Mouse (Mus musculus) c-Kit-positive CD71-negative TER-119-negative erythroid progenitor cells, embryonic 14.5 days (primary cell): ENCODE results near the gene Gjb5.

Source experiments
- DNase-seq: peaks from one replicate; pipeline ENCODE4 v3.0.0-alpha.2; 2013; ENCODE audit warnings: low read depth

Gene Gjb5

DNA sequence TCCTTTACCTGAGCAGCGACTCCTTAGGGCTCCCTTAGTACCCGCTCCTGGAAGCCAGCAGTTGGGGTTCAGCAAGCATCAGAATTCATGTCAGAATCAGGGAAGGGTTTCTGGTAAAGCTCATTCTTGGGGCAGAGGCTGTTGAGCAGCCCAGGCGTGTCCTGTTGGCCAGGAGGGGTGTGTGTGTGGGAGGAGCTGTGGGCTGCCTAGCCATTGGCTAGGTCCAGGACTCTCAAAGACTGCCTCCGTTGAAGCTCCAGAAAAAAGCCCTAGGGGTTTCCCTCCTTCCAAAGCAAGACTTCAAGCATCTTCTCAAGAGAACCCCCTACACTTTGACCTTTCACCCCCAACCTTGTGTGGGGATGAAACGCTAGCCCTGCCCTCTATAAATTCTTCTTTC lies at the start of gene Gjb5:
Gene Gjb5, minus strand, starts transcription at position 164 of the 400 bp plus-strand sequence.
- no peak for DNase-seq

DNA sequence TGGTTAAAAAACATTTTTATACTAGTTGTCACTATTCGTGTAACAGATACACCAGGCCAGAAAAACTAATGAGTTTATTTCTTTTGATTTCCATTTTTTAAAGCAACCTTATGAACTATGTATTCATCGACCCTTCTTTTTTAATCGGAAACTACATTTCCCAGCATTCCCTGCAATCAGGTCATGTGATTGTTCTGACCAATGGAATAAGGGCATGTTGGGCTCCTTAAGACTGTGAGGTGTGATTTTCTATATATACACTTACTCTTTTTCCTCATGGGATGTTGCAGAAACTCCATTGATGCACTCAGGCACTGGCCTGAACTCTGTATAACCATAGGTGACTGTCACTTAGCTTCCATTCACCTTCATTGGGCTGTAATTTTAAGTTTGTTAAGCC lies 44.6 kb upstream of the Gjb5 start:
- DNase-seq: no peak

DNA sequence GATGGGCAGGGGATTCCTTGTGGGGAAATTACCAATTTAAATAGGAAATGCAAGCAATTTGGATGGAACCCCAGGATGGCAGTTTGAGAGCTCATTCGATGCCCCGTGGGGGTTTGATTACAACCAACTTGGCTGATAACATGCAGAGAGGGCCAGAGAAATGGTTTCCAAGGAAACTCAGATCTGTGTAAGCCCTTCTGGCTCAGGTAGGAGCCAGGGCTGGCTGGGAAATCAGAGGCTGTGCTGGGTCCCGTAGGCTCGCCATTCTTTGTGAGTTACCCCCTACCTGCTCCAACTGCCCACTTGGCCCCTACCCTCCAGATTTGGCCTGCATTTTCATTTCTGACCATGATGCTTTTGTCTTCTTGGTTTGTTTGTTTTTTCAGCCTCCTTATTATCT lies 44.2 kb upstream of the Gjb5 start:
- DNase-seq: no peak

DNA sequence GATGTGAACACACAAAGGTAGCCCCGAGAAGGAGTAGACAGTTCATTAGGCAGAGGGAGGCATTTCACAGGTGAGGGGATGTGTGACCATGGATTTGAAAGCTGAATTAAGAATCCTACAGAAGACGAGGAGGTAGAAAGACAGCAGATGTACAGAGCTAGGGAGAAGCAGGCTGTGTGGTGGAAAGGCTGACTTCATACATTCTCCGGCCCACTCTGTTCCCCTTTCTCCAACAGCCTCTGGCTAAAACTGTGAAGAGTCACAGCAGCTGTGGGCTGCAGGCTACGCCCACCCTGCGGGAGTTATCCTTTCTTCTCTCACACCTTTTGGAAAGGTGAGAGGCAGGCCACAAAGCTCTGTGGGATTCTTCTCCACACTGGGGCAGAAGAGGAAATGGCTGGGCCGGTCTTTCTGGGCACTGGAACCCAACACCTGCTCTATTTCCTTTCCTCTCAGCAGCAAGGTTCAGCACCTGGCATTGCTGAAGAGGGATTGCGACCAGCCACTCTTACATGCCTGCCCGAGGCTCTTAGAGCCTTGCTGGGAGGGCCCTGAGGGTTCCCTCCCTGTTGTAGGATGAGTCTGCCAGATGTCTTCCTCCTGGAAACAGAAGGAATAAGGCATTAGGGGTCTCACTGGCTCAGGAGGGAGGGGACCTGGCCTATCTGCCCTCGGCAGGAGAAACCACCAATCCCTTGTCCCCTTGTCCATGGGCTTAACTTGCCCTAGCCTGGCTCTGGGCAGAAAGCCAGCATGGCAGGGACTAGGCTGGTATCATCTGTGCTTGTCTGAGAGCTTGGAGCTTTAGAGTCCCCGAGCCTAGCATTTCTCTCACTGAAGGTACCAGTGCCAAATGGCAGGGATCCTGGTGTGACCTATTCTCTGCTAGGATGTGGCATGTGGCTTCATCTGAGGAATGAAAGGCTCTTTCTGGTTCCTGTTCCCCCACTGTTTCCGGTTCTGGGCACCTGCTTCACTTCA lies 42.5 kb upstream of the Gjb5 start:
- no peak for DNase-seq

DNA sequence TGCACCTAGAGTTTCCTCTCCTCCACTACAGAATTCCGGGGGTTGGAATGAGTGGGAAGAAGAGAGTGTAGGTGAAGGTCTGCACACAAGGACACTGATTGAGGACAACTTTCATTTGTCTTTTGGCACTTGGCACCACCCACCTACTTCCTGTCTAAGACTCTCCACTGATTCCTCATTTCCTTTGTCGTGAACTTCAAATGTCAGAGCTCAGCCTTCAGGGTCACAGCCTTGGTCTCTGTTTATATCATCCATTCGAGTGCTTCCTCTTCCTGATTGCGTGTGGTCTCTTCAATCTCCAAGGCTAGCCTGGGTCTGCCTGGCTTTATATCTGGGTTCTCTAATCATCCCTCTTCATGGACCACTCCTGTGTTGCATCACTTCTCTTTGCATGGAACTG lies 37.6 kb upstream of the Gjb5 start:
- no peak for DNase-seq

DNA sequence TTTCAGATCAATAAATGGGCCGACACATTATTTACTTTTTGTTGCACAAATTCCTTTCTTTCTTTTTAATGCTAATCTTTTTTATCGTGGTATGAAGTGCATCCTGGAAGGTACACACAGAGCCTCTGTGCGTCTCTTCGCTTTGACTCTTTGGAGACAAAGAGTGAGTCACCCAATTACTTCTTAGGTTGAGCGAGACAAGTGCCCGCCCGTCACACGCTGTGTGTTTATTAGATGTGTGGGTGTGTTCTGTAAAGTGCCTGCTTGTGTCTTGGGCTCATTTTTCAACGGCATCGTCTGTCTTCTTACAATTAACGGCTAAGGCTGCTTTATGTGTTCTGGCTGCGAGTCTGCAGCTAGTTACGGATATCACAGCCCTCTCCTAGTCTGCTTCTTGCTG lies 31.7 kb upstream of the Gjb5 start:
- no peak for DNase-seq

DNA sequence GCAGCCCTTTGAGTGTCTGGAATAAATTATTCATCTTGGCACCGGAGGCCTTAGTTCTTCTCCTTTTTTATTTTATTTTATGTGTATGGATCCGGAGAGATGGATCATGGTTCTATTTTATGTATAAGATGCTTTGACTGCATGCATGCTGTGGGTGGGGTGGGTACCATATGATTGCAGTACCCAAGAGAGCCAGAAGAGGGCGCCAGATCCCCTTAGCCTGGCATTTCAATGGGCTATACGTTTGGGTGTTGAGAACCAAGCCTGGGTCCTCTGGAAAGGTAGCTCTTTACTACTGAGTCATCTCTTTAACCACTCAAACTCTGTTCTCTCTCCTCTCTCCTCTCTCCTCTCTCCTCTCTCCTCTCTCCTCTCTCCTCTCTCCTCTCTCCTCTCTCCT lies 19.4 kb upstream of the Gjb5 start:
- DNase-seq: no peak

DNA sequence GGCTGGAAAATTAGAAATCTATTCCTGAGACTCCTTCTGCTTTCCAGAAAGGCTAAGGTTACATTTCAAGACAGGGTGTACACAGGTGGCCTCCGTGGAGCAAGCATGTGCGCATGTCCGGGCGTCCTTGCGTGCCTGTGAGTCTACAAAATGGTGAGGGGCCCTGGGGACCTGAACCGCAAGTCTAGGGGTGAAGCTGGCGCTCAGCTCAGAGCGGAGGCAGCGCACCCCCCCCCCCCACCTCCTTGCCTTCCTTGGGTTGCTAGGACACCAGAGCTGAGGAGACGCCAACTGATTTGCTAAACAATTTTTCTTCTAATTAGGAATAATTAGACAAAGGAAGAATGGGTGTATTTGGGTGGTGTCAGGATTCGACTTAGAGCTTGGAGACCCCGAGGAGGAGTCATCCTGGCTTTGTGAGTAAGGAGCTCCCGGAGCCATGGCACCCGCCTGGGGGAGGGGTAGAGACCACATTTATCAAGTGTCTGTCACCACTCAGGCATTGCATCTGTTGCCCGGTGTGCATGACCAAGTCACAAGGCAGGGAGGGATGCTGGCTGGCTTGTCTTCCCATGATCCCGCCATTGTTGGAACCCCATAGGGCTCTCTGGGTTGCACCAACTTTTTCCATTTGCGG lies 17.7 kb upstream of the Gjb5 start:
- DNase-seq: no peak

DNA sequence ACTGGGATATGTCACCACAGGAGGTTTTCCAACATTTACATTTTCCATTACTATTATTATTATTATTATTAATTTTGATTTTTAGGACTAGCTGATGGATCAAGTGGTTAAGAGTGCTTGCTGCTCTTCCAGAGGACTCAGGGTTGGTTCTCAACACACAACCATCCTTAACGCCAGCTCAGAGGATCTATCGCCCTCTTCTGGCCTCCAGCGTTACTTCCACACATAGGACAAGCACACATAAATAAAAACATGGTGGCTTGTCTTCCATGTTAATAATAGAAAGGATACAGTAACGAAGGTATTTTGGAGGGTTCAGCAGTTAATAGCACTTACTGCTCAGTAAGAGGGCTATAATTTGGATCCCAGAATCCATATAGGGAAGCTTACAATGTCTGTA lies 16.7 kb upstream of the Gjb5 start:
- no peak for DNase-seq

DNA sequence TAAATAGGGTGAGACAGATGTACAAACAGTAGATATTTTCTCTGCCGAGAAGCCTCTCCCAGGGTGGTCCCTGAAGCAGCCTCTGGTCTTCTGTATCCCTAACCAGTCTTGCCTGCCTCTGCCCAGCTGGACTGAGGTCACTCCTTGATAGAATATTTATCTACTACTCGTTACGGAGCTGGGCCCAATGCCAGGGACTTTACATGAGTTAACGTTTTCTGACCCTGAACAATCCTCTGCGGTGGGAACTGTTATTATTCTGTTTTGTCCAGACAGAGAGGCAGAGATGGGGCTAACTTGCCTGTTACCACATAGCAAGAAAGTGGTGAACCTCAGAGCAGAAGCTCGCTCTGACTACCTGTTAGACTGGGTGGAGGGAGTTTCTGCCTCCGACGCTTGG lies 15.5 kb upstream of the Gjb5 start:
- no peak for DNase-seq

DNA sequence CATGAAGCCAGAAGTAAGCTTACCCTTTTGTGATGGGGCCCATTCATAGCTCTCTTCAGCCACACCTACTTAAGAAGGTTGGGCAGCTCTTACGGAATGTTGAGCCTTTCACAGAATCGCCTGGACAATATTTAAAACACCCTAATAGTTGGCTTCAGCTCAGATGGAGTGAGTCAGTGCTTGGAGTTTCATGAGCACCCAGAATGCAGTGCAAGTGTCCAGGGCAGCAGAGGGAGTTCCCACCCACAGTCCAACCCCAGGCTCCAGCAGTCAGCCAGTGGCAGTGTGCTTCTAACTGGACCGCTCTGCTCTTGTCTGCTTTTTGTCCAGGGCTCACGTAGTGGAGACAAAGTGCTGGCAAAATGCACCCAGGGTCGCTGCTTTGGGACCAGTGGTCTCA lies 13.6 kb upstream of the Gjb5 start:
- no peak for DNase-seq

DNA sequence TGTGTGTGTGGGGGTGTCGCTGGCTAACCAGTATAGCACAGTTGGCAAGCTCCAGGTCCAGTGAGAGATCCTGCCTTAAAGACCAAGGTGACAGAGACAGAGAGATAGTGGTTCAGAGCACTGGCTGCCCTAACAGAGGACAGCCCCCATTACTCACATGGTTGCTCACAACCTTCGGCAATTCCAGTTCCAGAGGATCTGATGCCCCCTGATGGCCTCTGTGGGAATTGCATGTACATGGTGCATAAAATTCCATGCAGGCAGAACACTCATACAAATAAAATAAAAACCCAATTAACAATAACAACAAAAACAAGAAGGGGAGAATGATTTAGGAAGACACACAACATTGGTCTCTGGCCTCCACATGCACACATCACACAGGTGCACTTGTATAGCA lies 12.5 kb upstream of the Gjb5 start:
- DNase-seq: no peak

DNA sequence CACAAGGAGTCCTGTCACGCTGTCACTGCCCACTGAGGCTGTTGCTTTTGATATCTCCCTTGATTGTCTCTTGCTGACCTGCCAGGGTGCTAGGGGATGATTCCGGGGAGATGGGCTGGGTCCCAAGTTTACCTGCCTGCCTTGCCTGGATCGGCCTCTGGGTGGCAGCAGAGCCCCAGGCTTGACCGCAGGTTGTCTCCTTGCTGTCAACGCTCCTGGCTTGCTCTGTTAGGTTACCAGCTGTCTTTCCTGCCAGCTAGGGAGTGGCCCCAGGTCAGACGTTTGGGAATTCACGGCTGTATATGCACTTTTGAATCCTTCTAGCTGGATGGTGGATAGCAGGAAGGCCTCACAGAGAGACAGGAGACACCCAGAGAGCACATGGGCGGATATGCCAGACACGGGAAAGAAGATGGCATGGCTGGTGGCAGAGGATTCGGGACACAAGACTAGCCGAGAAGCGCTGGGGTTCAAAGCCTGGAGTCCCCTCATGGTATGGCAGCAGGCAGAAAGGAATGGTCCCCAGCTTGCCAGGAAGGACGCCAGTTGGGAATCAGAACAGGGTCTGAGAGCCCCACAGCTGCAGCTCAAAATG lies 10.5 kb upstream of the Gjb5 start:
- no peak for DNase-seq

DNA sequence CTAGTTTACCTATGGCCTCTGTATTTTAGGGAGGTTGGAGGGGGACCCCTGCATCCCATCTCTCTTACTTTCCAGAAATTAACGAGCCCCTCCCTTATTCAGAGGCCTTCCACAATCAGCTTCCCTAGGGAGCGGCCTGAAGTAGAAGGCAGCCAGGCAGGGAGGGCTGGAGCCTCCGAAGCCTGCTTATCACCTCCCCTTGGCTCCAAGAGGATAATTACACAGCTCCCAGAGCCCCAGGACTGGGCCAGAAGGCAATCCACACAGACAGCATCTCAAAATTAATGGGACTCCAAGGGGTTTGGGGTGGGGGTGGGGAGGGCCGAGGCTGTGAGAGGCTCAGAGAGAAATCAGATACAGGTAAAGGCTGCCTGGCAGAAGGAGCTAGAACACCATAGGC lies 7.9 kb upstream of the Gjb5 start:
- no peak for DNase-seq

DNA sequence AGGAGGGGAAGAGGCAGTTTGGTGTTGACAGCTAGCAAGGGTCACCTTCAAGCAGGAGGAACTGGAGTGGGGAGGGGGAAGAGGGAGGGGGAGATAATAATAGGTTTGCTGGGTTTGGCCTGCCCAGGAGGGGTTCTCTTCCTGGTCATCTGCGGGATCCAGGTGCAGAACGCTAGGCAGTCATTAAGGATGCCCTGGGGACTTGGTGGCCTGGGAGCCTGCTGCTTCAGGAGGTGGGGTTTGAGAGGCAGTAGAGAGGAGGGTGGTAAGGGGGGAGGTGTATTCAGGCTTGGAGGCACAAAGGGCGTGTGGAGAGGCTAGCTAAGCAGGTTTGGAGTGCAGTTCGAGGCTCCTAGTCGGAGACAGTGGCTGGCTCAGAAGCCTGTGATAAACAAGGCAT lies 7.5 kb upstream of the Gjb5 start:
- DNase-seq: no peak

DNA sequence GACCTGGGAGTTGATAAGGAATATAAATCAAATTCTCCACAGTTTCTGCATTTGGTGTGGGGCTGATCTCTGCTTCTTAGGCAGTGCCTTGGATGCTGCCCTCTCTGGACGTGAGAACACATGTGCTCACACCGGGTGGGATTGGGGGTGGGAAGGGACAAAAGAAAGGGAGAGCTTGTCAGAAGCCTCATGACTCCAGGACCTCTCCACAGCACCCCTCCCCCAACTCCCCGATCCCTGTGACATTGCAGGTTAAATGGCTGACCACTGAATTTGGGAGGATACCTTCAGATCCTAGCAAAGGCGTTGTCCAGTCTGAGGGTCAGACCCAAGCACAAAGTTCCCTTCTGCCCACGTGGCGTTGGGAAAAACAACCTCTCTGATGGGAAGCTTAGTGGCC lies 6.5 kb upstream of the Gjb5 start:
- no peak for DNase-seq

DNA sequence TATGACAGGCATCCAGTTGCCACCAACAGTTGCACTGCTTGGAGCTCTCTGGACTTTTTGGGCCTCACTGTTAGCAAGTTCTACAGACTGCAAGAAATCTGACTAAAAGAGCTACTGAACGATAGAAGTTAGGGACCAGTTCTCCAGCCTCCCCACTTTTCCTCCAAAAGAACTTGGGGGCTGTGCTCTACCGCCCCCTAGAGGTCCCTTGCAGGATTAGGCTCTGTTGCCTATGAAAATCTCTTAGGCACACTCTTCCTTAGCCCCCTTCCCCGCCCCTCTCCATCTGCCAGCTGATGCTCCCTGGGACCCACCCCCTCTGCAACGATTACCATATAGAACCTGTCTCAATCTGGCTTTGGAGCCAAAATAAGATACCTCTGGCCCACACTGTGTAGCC lies 5.3 kb upstream of the Gjb5 start:
- DNase-seq: no peak

DNA sequence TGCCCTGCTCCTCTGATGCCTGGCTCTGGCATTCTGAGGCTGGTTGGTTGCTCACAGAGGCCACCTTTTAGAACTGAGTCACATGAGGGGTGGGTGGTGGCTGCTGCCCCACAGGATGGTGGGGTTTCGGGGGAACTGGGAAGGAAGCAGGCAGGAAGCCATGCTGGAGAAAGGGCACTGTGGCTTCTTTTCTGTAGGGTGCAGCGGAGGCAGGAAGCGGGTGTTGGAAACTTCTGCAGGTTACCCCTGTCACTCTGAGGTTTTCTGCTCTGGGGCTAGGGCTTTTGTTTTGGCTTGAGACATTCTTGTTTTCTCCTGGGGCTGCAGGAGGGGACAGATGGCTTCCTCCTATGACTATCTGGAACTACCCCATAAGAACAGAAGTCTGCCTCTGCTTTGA lies 4.5 kb upstream of the Gjb5 start:
- no peak for DNase-seq

DNA sequence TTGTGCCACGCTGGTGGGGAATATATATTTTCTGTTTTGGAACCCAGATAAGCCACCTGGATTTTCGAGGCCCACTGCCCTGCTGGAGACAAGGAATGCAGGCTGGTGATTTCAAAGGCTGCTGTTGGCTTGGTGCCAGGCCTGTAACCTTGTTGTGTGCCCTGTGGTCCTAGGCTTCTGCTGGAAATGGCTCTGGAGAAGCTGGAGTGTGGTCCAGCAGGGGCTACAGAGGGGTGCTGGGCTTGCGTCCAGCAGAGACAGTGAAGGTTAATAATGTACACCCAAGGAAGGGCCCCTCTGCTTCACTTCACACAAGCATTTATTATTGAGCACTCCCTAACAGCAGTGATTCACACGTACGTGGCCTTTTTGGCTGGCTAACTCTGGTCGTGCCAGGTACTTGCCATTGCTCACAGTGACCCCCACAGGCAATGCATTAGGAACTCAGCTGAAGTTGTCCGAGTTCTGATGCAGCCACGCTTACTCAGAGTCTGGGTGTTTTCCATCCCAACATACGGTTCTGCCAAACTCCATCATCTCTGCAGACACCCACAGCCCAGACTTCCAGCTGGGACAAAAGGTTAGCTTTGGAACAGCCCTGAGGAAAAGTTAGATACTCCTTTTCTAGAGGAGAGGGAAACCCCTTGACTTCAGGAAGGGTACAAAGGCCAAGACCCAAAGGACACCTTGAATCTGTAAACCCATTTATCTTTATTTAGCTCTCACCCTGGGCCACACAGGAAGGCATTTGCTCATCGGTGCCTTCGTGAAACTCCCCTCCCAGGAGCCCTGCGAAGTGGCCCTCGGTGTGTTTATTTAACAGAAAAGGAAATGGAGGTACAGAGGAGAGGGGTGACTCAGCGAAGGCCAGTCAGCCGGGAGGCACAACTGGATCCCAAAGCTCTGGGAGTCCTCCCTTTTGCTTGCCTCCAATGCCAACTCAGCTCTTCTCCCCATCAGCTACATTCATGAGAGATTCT lies 3.2 kb downstream of the Gjb5 start:
- DNase-seq: no peak

DNA sequence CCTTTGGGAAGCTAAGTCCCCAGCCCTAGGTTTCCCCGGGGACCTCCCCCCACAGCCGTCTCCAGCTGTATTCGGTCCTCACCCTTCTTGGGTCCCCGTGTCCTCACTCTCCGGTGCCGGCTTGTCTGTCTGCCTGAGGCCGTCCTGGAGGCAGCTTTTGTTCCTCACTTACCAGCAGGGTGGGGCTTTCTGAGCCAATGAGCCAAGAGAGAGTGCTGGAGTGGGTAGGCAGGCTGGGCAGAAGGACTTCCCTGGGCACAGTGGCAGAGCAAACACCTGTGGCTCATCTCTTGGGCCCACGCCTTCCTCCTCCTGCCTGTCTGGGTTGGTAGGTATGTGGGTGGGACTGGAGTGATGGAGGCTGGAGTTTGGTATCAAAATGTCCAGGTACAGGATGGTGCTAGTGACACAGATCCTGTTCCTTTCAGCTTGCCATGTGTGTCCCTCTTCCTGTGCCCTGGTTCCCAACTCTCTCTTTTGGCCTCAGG lies 4.0 kb downstream of the Gjb5 start, which contains the start of gene Gjb4:
Gene Gjb4, minus strand, starts transcription at position 131 of the 488 bp plus-strand sequence.
- DNase-seq: no peak

DNA sequence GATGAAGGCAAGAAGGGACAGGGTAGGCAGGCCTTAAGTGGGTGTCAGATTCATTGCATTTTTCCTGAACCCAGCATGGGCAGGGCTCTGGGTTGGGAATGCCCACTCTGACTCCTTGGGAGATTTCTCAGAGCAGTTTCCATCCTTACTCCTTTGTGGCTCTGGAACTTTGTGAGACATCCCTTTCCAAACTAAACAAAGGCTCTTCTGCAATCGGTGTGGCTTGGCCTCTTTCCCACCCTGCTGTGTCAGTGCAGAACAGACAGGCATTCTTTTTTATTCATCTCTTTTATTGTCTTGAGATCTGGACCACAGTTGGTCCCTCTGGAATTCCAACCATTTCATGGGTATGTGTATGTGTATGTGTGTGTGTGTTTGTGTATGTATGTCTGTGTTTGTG lies 5.4 kb downstream of the Gjb5 start:
- no peak for DNase-seq
